Mouse (Mus musculus): ENCODE measurements at regions not wholly inside any gene's neighbourhood (a gene's known extent, or its start where the extent isn't known, plus 50 kb on each side); places are given as distances from the start of the nearest gene placed in this dataset.
A peak's percentile ranks its signal among the peaks of the same experiment; 100 is the strongest.

DNA sequence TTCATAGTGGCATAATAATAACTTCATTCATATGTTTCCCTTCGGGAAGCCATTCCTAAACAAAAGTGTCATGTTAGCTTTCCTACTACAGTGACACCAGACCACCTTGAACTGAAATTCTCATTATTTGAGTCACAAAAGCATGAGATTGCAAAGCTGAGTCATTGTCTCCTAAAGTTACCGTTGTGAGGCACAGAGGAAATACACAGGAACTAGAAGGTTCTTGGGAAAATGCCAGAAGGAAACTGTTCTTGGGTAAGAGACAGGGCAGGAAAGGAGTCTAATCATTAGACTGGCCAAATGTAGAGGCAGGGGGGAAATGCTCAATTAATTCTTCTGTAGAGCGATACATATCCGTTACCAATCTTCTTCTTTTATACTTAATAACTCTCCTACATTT lies 1110.4 kb upstream of the 4930412O13Rik start:
- no peak overlapping the region for H3K4me3 ChIP-seq
- WGBS = 89% methylated on average over 4 of the region's 4 CpGs
- H3K27me3 ChIP-seq (ENCODE audit: insufficient read depth, poor library complexity, severe bottlenecking) = no peaks in the 10 kb centered on the region
- H3K36me3 ChIP-seq = no peaks in the 10 kb centered on the region
- no peaks in the 10 kb centered on the region for H3K9me3 ChIP-seq
- no peak overlapping the region for H3K27ac ChIP-seq
- no peak for DNase-seq (ENCODE audit: low spot score)
- H3K4me1 ChIP-seq (replicated peaks) = no peaks in the 10 kb centered on the region

DNA sequence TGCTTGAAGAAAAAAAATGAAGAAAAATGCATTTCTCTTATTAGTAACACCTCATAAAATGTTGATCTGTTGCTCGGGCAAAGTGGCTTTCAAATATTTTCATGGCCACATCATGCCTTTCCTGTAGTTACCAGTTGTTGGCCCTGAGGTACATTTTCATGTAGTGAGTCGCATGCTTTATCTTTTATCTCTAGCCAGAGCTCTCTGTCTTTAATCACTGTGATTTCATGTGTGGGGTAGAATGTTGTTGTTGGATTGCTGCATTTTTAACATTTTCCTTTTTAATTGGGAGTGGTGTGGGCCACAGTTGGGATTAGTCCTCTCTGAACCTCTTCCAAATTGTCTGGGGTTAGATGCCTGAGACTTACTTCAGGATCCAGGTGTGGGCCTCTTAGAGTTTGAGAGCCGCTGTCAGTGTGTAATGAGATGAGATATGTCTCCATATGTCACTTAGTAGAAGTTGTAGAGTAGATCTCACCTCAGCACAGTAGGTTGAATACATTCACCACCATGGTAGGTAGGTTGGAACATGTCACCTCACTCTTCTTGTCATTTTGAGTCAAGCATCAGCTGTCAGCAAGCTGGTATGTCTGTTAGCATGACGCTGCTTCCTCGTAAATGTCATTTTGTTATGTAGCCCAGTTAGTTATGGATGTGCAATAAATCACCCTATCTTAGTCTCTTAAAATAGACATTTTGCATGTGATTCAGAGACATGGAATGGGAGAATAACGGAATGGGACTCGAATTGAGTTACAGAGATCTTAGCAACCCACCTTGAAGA lies 1099.7 kb upstream of the 4930412O13Rik start:
- H3K27ac ChIP-seq = no peak overlapping the region
- H3K27me3 ChIP-seq (ENCODE audit: insufficient read depth, poor library complexity, severe bottlenecking) = no peaks in the 10 kb centered on the region
- no peaks in the 10 kb centered on the region for H3K36me3 ChIP-seq
- 88% methylated on average over 7 of the region's 7 CpGs for WGBS
- H3K4me1 ChIP-seq (replicated peaks) = no peaks in the 10 kb centered on the region
- no peak for DNase-seq (ENCODE audit: low spot score)
- no peak overlapping the region for H3K4me3 ChIP-seq
- no peaks in the 10 kb centered on the region for H3K9me3 ChIP-seq

DNA sequence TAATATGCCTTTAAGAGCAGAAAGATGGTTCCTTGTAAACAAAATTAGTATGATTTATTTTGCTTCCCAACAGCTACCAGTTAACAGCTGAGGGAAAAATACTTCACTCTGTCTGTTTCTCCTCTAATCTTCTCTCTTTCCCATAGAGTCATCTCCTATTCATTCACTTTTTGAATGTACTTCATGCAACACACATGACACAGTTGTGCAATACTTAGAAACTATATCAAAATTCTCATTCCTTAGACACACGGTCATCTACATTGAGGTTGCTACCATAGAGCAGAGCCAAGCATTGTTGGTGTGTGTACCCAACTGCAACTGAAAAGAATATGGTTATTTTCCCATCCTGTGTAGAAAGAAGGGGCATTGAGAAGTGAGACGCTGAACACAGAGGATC lies 1098.8 kb upstream of the 4930412O13Rik start:
- Histone ChIP-seq H3K27ac (no peak overlapping the region), H3K36me3 (no peaks in the 10 kb centered on the region), H3K4me1 (replicated peaks) (no peaks in the 10 kb centered on the region), H3K27me3 (ENCODE audit: insufficient read depth, poor library complexity, severe bottlenecking) (no peaks in the 10 kb centered on the region), H3K9me3 (no peaks in the 10 kb centered on the region), H3K4me3 (no peak overlapping the region)
- 88% methylated on average over 2 of the region's 2 CpGs for WGBS
- DNase-seq (ENCODE audit: low spot score) = no peak

DNA sequence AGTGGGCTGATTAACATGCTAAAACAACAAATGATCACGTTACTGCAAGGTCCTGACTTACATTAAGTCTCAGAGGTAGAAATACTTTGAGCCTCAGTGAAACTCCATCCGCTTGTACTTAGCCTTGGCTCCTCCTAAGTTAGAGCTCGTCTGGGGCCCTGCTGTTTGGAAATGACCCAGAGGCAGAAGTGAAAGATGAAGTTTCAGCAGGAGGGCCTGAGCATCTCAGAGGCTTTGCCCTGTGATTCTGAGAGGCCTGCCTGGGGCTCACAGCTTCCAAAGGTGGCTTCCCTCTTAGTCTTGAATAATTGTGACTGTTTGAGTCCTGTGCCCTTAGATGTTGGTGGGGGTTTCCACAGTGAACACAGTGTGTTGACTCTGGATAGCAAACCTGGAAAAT lies 1079.0 kb upstream of the 4930412O13Rik start:
- peak; percentile 13 for DNase-seq (ENCODE audit: low spot score)
- no peaks in the 10 kb centered on the region for H3K9me3 ChIP-seq
- H3K27ac ChIP-seq = no peak overlapping the region
- H3K36me3 ChIP-seq = no peaks in the 10 kb centered on the region
- 36% methylated on average over 3 of the region's 3 CpGs for WGBS
- no peaks in the 10 kb centered on the region for H3K27me3 ChIP-seq (ENCODE audit: insufficient read depth, poor library complexity, severe bottlenecking)
- H3K4me3 ChIP-seq = no peak overlapping the region
- H3K4me1 ChIP-seq (replicated peaks) = no peaks in the 10 kb centered on the region

DNA sequence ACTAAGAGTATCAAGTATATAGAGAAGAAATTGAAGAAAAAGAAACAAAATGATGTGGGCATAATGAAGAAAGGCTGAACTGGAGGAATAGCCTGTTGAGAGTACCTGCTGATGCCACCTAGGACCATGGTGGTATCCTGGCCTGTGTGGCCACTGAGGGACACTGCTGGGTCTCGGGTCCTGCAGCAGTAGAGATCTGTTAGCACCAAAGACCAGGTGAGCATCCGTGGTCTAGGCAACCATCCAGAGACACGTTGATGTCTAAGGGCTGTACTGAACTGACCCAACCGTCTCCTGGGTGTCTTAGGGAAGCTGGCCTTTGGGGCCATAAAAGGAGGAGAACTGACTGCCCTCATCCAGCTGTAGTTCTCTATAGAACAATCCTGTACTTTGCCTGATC lies 1071.4 kb upstream of the 4930412O13Rik start:
- WGBS = 86% methylated on average over 4 of the region's 4 CpGs
- no peak for DNase-seq (ENCODE audit: low spot score)

DNA sequence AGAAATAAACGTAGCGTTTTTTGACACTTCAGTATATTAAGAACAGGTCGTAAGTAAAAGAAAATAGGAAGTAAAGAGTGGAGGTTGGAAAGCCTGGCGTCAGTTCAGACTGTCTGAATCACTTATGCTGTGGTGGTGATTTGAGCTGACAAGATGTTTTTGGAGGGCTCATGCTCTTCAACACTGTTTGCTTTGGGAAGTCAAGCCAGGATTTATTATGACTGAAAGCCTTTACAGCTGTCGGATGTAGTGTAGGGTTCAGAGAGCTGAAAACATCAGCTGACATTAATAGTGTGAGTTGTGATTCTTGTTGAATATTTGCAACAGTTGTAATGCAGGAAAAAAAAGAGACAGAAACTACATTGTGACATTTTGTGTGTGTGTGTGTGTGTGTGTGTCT lies 1062.9 kb upstream of the 4930412O13Rik start:
- Histone ChIP-seq H3K27me3 (ENCODE audit: insufficient read depth, poor library complexity, severe bottlenecking) (no peaks in the 10 kb centered on the region), H3K9me3 (no peaks in the 10 kb centered on the region), H3K27ac (no peak overlapping the region), H3K4me1 (replicated peaks) (no peaks in the 10 kb centered on the region), H3K36me3 (no peaks in the 10 kb centered on the region), H3K4me3 (no peak overlapping the region)
- WGBS = 78% methylated on average over 5 of the region's 5 CpGs
- no peak for DNase-seq (ENCODE audit: low spot score)

More for the DNA sequence above, 1071.4 kb upstream of the 4930412O13Rik start:
- Histone ChIP-seq H3K9me3 (no peaks in the 10 kb centered on the region), H3K36me3 (no peaks in the 10 kb centered on the region), H3K4me1 (replicated peaks) (no peaks in the 10 kb centered on the region), H3K27me3 (ENCODE audit: insufficient read depth, poor library complexity, severe bottlenecking) (no peaks in the 10 kb centered on the region), H3K4me3 (no peak overlapping the region), H3K27ac (no peak overlapping the region)

DNA sequence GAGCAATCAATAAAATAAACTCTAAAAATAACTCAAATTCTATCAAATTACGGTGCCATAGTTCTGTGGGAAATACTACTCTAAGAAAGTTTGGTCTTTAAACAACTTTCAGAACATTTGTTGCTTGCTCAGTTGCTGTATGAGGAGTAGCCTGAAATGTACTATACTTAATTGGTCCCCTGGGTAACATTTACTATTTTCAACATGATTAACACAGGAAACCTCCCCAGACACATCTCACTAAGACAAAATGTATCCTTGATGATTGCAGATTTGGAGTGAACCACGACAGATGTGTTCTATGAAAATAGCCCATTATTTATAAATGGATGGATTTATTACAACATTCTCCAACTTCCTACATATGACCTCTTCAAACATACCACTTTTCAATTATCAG lies 1055.6 kb upstream of the 4930412O13Rik start:
- WGBS = 91% methylated on average over 2 of the region's 2 CpGs
- no peaks in the 10 kb centered on the region for H3K36me3 ChIP-seq
- H3K4me1 ChIP-seq (replicated peaks) = no peaks in the 10 kb centered on the region
- H3K27ac ChIP-seq = no peak overlapping the region
- DNase-seq (ENCODE audit: low spot score) = no peak
- H3K4me3 ChIP-seq = no peak overlapping the region
- no peaks in the 10 kb centered on the region for H3K27me3 ChIP-seq (ENCODE audit: insufficient read depth, poor library complexity, severe bottlenecking)
- H3K9me3 ChIP-seq = no peaks in the 10 kb centered on the region
